Mouse (Mus musculus): ENCODE measurements around the gene Adad2. TPM values are rescaled to one million over a fixed set of nuclear protein-coding genes. Genes with fewer than 3 reads are reported as not detected.

Adad2 gene
- polyA plus RNA-seq, 1 experiment from 2014 or later: 0.07 TPM

DNA sequence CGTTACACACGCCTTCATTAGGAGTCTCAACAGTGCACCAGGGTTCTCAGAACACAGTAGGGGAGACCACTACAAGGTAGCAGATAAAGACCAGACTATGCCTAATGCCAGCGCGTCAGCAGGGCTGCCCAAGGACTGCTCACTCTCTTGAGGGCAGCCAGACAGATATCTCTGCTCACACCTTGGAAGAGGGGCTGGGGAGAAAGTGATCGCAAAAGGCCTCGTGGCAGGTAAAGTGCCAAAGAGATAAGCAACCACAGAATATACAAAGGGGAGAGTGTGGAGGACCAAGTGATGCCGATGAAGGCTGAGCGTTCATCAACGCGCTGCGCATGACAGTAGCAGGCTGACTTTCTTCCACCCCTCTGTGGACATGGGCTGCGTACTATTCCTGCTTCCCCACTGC, 8.1 kb upstream of the Adad2 start:
- no peak for ATAC-seq (replicated peaks; ENCODE audit: extremely low read depth, insufficient read depth, low FRiP score)
- peak overlapping the region; percentile 77 for H3K4me2 ChIP-seq (ENCODE audit: low read depth, low read length)
- H3K9me3 ChIP-seq (replicated peaks; ENCODE audit: control insufficient read depth, low read length): peaks cover 4% of the 10 kb centered on the region
- H3K9ac ChIP-seq (ENCODE audit: low read length): peak overlapping the region; percentile 91
- peak overlapping the region; percentile 92 for H3K4me3 ChIP-seq (ENCODE audit: low read length)
- peaks cover 15% of the 10 kb centered on the region for H3K36me3 ChIP-seq (ENCODE audit: control insufficient read depth, insufficient read depth)
- H3K4me1 ChIP-seq (ENCODE audit: control insufficient read depth, insufficient read depth, low read length): peaks cover 10% of the 10 kb centered on the region
- WGBS: 20% methylated on average over 12 of the region's 12 CpGs
- H3K27me3 ChIP-seq (ENCODE audit: control insufficient read depth, insufficient read depth, low read length): no peaks in the 10 kb centered on the region
- H3K27ac ChIP-seq (ENCODE audit: low read length): no peak overlapping the region; the same call in 1 of the 2 replicates

GRCm38 (mm10) chr8:119604996-119605395, 7.6 kb upstream of the Adad2 start, which contains the start of gene Taf1c:
TSS of gene Taf1c (minus strand) at chr8:119605222.
- peaks cover 4% of the 10 kb centered on the region for H3K9me3 ChIP-seq (replicated peaks; ENCODE audit: control insufficient read depth, low read length)
- peaks cover 10% of the 10 kb centered on the region for H3K4me1 ChIP-seq (ENCODE audit: control insufficient read depth, insufficient read depth, low read length)
- peaks cover 15% of the 10 kb centered on the region for H3K36me3 ChIP-seq (ENCODE audit: control insufficient read depth, insufficient read depth)
- H3K9ac ChIP-seq (ENCODE audit: low read length): peak within 1 kb of the TSS; percentile 91
- ATAC-seq (replicated peaks; ENCODE audit: extremely low read depth, insufficient read depth, low FRiP score): peak; percentile 80
- H3K4me2 ChIP-seq (ENCODE audit: low read depth, low read length): peak within 1 kb of the TSS; percentile 77
- WGBS: 0% methylated on average over 23 of the region's 23 CpGs
- H3K27ac ChIP-seq (ENCODE audit: low read length): peak within 1 kb of the TSS; percentile 66
- H3K4me3 ChIP-seq (ENCODE audit: low read length): peak within 1 kb of the TSS; percentile 92
- H3K27me3 ChIP-seq (ENCODE audit: control insufficient read depth, insufficient read depth, low read length): no peaks in the 10 kb centered on the region

GRCm38 (mm10) chr8:119606224-119606623, 6.3 kb upstream of the Adad2 start:
- no peak overlapping the region for H3K4me2 ChIP-seq (ENCODE audit: low read depth, low read length)
- H3K4me1 ChIP-seq (ENCODE audit: control insufficient read depth, insufficient read depth, low read length): peaks cover 10% of the 10 kb centered on the region
- ATAC-seq (replicated peaks; ENCODE audit: extremely low read depth, insufficient read depth, low FRiP score): no peak
- peaks cover 3% of the 10 kb centered on the region; the same call in 1 of the 2 replicates for H3K36me3 ChIP-seq (ENCODE audit: control insufficient read depth, insufficient read depth)
- no peak overlapping the region for H3K9ac ChIP-seq (ENCODE audit: low read length)
- H3K9me3 ChIP-seq (replicated peaks; ENCODE audit: control insufficient read depth, low read length): peaks cover 4% of the 10 kb centered on the region
- no peaks in the 10 kb centered on the region for H3K27me3 ChIP-seq (ENCODE audit: control insufficient read depth, insufficient read depth, low read length)
- WGBS: 81% methylated on average over 2 of the region's 2 CpGs
- no peak overlapping the region for H3K27ac ChIP-seq (ENCODE audit: low read length)
- H3K4me3 ChIP-seq (ENCODE audit: low read length): no peak overlapping the region

- Histone ChIP-seq H3K4me1 (ENCODE audit: control insufficient read depth, insufficient read depth, low read length) (no peaks in the 10 kb centered on the region), H3K27me3 (ENCODE audit: control insufficient read depth, insufficient read depth, low read length) (no peaks in the 10 kb centered on the region), H3K9ac (ENCODE audit: low read length) (no peak overlapping the region), H3K4me3 (ENCODE audit: low read length) (no peak overlapping the region), H3K9me3 (replicated peaks; ENCODE audit: control insufficient read depth, low read length) (no peaks in the 10 kb centered on the region), H3K4me2 (ENCODE audit: low read depth, low read length) (no peak overlapping the region), H3K36me3 (ENCODE audit: control insufficient read depth, insufficient read depth) (no peaks in the 10 kb centered on the region), H3K27ac (ENCODE audit: low read length) (no peak overlapping the region)
- 71% methylated on average over 14 of the region's 14 CpGs for WGBS
- no peak for ATAC-seq (replicated peaks; ENCODE audit: extremely low read depth, insufficient read depth, low FRiP score)
These were observed 2.5 kb downstream of the Adad2 start for GRCm38 (mm10) chr8:119615096-119615495.

- Histone ChIP-seq H3K9me3 (replicated peaks; ENCODE audit: control insufficient read depth, low read length) (no peaks in the 10 kb centered on the region), H3K27ac (ENCODE audit: low read length) (no peak overlapping the region), H3K4me3 (ENCODE audit: low read length) (no peak overlapping the region), H3K9ac (ENCODE audit: low read length) (no peak overlapping the region), H3K27me3 (ENCODE audit: control insufficient read depth, insufficient read depth, low read length) (no peaks in the 10 kb centered on the region), H3K4me1 (ENCODE audit: control insufficient read depth, insufficient read depth, low read length) (no peaks in the 10 kb centered on the region), H3K36me3 (ENCODE audit: control insufficient read depth, insufficient read depth) (no peaks in the 10 kb centered on the region), H3K4me2 (ENCODE audit: low read depth, low read length) (no peak overlapping the region)
- 52% methylated on average over 7 of the region's 7 CpGs for WGBS
- no peak for ATAC-seq (replicated peaks; ENCODE audit: extremely low read depth, insufficient read depth, low FRiP score)
These were observed 3.8 kb downstream of the Adad2 start for GRCm38 (mm10) chr8:119616358-119616757.

DNA sequence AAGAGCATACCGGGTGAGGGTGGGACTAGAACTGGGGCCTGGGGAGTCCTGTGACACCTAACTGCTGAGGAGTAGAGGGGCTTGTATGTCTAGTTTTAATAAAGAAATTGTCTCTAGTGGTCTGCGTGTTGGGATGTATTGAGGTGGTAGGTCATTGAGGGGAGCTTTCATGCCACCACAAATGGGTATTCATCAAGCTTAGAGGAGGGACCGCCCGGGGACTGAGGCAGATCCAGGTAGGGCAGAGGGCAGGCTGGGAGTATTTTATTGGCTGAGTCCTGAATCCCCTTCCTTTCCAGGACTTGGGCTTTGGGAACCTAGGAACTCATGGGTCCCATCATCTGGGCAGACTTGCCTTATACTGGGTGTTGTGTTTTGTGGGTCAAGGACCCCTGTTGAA, 4.3 kb downstream of the Adad2 start:
- no peak for ATAC-seq (replicated peaks; ENCODE audit: extremely low read depth, insufficient read depth, low FRiP score)
- Histone ChIP-seq H3K4me1 (ENCODE audit: control insufficient read depth, insufficient read depth, low read length) (no peaks in the 10 kb centered on the region), H3K4me2 (ENCODE audit: low read depth, low read length) (no peak overlapping the region), H3K9me3 (replicated peaks; ENCODE audit: control insufficient read depth, low read length) (no peaks in the 10 kb centered on the region), H3K27ac (ENCODE audit: low read length) (no peak overlapping the region), H3K9ac (ENCODE audit: low read length) (no peak overlapping the region), H3K36me3 (ENCODE audit: control insufficient read depth, insufficient read depth) (no peaks in the 10 kb centered on the region), H3K27me3 (ENCODE audit: control insufficient read depth, insufficient read depth, low read length) (no peaks in the 10 kb centered on the region), H3K4me3 (ENCODE audit: low read length) (no peak overlapping the region)
- WGBS: 85% methylated on average over 4 of the region's 4 CpGs

DNA sequence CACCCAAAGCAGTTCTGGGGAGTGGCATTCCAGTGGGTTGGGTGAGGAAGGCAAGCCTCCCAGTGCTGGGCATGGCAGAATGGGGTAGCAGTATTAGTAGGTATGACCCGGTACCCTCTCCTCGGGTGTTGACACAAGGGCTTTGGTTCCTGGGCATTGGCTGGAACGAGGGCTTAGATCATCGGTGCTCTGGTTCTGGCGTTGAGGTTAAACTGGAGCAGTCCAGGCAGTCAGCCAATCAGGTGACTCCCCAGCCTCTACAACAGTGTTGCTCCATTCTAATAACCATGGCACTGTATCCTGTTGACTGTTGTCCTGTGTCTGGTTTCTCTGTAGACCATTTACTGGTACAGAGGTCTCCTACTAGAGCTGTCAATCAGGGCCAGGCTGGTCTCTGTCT, 5.0 kb downstream of the Adad2 start:
- H3K27me3 ChIP-seq (ENCODE audit: control insufficient read depth, insufficient read depth, low read length): no peaks in the 10 kb centered on the region
- H3K9me3 ChIP-seq (replicated peaks; ENCODE audit: control insufficient read depth, low read length): no peaks in the 10 kb centered on the region
- H3K9ac ChIP-seq (ENCODE audit: low read length): no peak overlapping the region
- no peaks in the 10 kb centered on the region for H3K36me3 ChIP-seq (ENCODE audit: control insufficient read depth, insufficient read depth)
- 72% methylated on average over 5 of the region's 5 CpGs for whole genome bisulfite sequencing
- ATAC-seq (replicated peaks; ENCODE audit: extremely low read depth, insufficient read depth, low FRiP score): no peak
- H3K4me1 ChIP-seq (ENCODE audit: control insufficient read depth, insufficient read depth, low read length): no peaks in the 10 kb centered on the region
- no peak overlapping the region for H3K27ac ChIP-seq (ENCODE audit: low read length)
- H3K4me2 ChIP-seq (ENCODE audit: low read depth, low read length): no peak overlapping the region
- H3K4me3 ChIP-seq (ENCODE audit: low read length): no peak overlapping the region

GRCm38 (mm10) chr8:119618887-119619286, 6.3 kb downstream of the Adad2 start:
- Histone ChIP-seq H3K4me1 (ENCODE audit: control insufficient read depth, insufficient read depth, low read length) (no peaks in the 10 kb centered on the region), H3K9me3 (replicated peaks; ENCODE audit: control insufficient read depth, low read length) (no peaks in the 10 kb centered on the region), H3K27ac (ENCODE audit: low read length) (no peak overlapping the region), H3K4me3 (ENCODE audit: low read length) (no peak overlapping the region), H3K9ac (ENCODE audit: low read length) (no peak overlapping the region), H3K36me3 (ENCODE audit: control insufficient read depth, insufficient read depth) (no peaks in the 10 kb centered on the region), H3K27me3 (ENCODE audit: control insufficient read depth, insufficient read depth, low read length) (no peaks in the 10 kb centered on the region), H3K4me2 (ENCODE audit: low read depth, low read length) (no peak overlapping the region)
- WGBS: 44% methylated on average over 5 of the region's 5 CpGs
- ATAC-seq (replicated peaks; ENCODE audit: extremely low read depth, insufficient read depth, low FRiP score): no peak

DNA sequence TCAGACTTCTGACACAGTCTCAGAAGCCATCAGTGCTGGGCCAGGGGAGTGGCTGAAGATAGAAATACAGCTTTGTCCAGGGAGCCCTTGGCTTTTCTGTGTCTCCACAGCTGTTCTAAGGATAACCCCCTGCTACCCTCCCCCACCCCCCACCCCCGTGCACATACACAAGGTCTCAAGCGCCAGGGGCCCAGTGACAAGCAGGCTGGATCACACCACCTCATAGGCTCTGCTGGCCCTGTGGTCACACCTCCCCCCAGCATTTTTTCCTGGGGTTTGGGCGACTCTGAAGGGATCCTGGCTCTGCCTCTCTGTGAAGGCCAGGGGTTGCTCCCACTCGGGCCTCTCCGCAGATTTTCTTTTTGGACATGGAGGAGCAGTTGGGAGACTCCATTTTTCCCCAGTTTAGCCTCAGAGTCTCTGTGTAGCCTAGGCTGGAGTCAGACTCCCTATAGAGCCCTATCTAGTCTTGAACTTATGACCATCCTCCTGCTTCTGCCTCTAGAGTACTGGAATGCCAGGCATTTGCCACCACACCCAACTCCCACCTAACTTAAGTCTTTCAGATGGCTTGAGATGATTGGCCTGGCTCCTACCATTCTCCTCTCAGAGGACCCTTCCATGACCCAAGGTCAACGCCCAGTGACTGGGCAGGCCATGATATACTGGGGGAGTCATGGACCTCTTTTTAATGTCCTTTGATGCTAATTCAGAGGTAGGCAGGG, 7.7 kb downstream of the Adad2 start:
- ATAC-seq (replicated peaks; ENCODE audit: extremely low read depth, insufficient read depth, low FRiP score): no peak
- WGBS: 66% methylated on average over 6 of the region's 6 CpGs
- H3K36me3 ChIP-seq (ENCODE audit: control insufficient read depth, insufficient read depth): no peaks in the 10 kb centered on the region
- no peak overlapping the region for H3K4me2 ChIP-seq (ENCODE audit: low read depth, low read length)
- no peak overlapping the region for H3K4me3 ChIP-seq (ENCODE audit: low read length)
- no peak overlapping the region for H3K9ac ChIP-seq (ENCODE audit: low read length)
- H3K27ac ChIP-seq (ENCODE audit: low read length): no peak overlapping the region
- H3K4me1 ChIP-seq (ENCODE audit: control insufficient read depth, insufficient read depth, low read length): no peaks in the 10 kb centered on the region
- no peaks in the 10 kb centered on the region for H3K27me3 ChIP-seq (ENCODE audit: control insufficient read depth, insufficient read depth, low read length)
- no peaks in the 10 kb centered on the region for H3K9me3 ChIP-seq (replicated peaks; ENCODE audit: control insufficient read depth, low read length)
